Mouse (Mus musculus) embryonic facial prominence, embryonic 10.5 days (tissue): ENCODE results near the gene Pet100. TPM values are rescaled to one million over a fixed set of nuclear protein-coding genes. Genes with fewer than 3 reads are reported as not detected.
A peak's percentile ranks its signal among the peaks of the same experiment; 100 is the strongest.
"Not testable (repeated sequence)": the region's sequence is repeated elsewhere in the genome, so short reads cannot be mapped to it uniquely, and the experiment has no call there.

Experiments
- DNase-seq: peaks from one replicate; pipeline ENCODE4 v3.0.0-alpha.2; 2017; ENCODE audit warnings: low spot score
- H3K27ac ChIP-seq: fragments of 300-500 bp; sonication (generic); replicated peaks from 2 replicates; pipeline ENCODE4 v1.5.1; 2016; ENCODE audit warnings: mild to moderate bottlenecking
- H3K27me3 ChIP-seq: fragments of 300-500 bp; sonication (generic); replicated peaks from 2 replicates; pipeline ENCODE4 v1.6.1; 2016; ENCODE audit warnings: low read depth, mild to moderate bottlenecking; ENCODE audit not compliant: poor library complexity, severe bottlenecking
- H3K36me3 ChIP-seq: fragments of 300-500 bp; sonication (generic); replicated peaks from 2 replicates; pipeline ENCODE4 v1.6.1; 2016; ENCODE audit warnings: mild to moderate bottlenecking, moderate library complexity
- H3K4me1 ChIP-seq: fragments of 300-500 bp; sonication (generic); 2 replicates; pipeline ENCODE4 v1.6.1; 2016
- H3K4me3 ChIP-seq: fragments of 300-500 bp; sonication (generic); 2 replicates; pipeline ENCODE4 v1.5.1; 2016; ENCODE audit warnings: mild to moderate bottlenecking, moderate library complexity
- H3K9me3 ChIP-seq: fragments of 300-500 bp; sonication (generic); 2 replicates; pipeline ENCODE4 v1.6.1; 2016; ENCODE audit warnings: mild to moderate bottlenecking
- WGBS: fragments of 180-500 bp; shearing (Covaris S2); methylation state at CpG from one replicate; pipeline ENCODE4 v1.1.7; 2016; 5-methylcytosine and 5-hydroxymethylcytosine counted together
- polyA plus RNA-seq: library from polyadenylated mRNA; unstranded; fragments of >200 nt; fragmentation: Nextera tagmentation; extraction: Ambion mirVana; gene quantifications from 2 replicates; pipeline ENCODE4 v1.2.1, GENCODE M21; 2016

Pet100 gene
- polyA plus RNA-seq: 85.2 and 88.9 TPM in 2 replicates

GRCm38 (mm10) chr8:3621199-3621970, at the start of gene Pet100, which contains the start of gene Xab2:
Gene Pet100 (plus strand): TSS chr8:3621548.
Gene Xab2 (minus strand): TSS chr8:3621316.
- no peaks in the 10 kb centered on the region for H3K27me3 ChIP-seq
- H3K4me1 ChIP-seq: peaks cover 27% of the 10 kb centered on the region
- H3K27ac ChIP-seq: peak within 1 kb of the TSS; percentile 75
- under 1% methylated on average over 37 of the region's 37 CpGs for WGBS
- DNase-seq: peak; percentile 100
- H3K4me3 ChIP-seq: peak within 1 kb of the TSS; percentile 97
- peaks cover 25% of the 10 kb centered on the region for H3K36me3 ChIP-seq
- H3K9me3 ChIP-seq: no peaks in the 10 kb centered on the region

- Histone ChIP-seq H3K27me3 (no peaks in the 10 kb centered on the region), H3K4me3 (no peak overlapping the region), H3K27ac (no peak overlapping the region), H3K4me1 (no peaks in the 10 kb centered on the region), H3K36me3 (no peaks in the 10 kb centered on the region), H3K9me3 (no peaks in the 10 kb centered on the region)
- 91% methylated on average over 3 of the region's 3 CpGs for WGBS
- DNase-seq: no peak
These were observed 46.8 kb upstream of the Pet100 start for GRCm38 (mm10) chr8:3574546-3574945.

- no peak overlapping the region for H3K27ac ChIP-seq
- DNase-seq: no peak
- H3K9me3 ChIP-seq: no peaks in the 10 kb centered on the region
- no peaks in the 10 kb centered on the region for H3K4me1 ChIP-seq
- H3K27me3 ChIP-seq: no peaks in the 10 kb centered on the region
- H3K36me3 ChIP-seq: no peaks in the 10 kb centered on the region
- WGBS: 77% methylated on average over 15 of the region's 15 CpGs
- no peak overlapping the region for H3K4me3 ChIP-seq
These were observed 45.0 kb upstream of the Pet100 start for GRCm38 (mm10) chr8:3576211-3576960.

- no peak overlapping the region for H3K27ac ChIP-seq
- H3K9me3 ChIP-seq: no peaks in the 10 kb centered on the region
- no peaks in the 10 kb centered on the region for H3K4me1 ChIP-seq
- peak; percentile 37 for DNase-seq
- no peaks in the 10 kb centered on the region for H3K27me3 ChIP-seq
- 78% methylated on average over 9 of the region's 9 CpGs for WGBS
- H3K36me3 ChIP-seq: no peaks in the 10 kb centered on the region
- no peak overlapping the region for H3K4me3 ChIP-seq
These were observed 41.7 kb upstream of the Pet100 start for GRCm38 (mm10) chr8:3579390-3580364.

GRCm38 (mm10) chr8:3581961-3582360, 39.4 kb upstream of the Pet100 start:
- not testable (repeated sequence) for DNase-seq, H3K9me3 ChIP-seq, H3K27ac ChIP-seq, H3K4me3 ChIP-seq, H3K36me3 ChIP-seq, H3K4me1 ChIP-seq
- H3K27me3 ChIP-seq: peaks cover 14% of the 10 kb centered on the region
- 78% methylated on average over 3 of the region's 3 CpGs for WGBS

GRCm38 (mm10) chr8:3586452-3586851, 34.9 kb upstream of the Pet100 start:
- H3K9me3 ChIP-seq: no peaks in the 10 kb centered on the region
- H3K27ac ChIP-seq: no peak overlapping the region
- WGBS: 91% methylated on average over 2 of the region's 2 CpGs
- H3K36me3 ChIP-seq: no peaks in the 10 kb centered on the region
- no peak overlapping the region for H3K4me3 ChIP-seq
- no peak for DNase-seq
- H3K4me1 ChIP-seq: peaks cover 7% of the 10 kb centered on the region
- H3K27me3 ChIP-seq: peaks cover 35% of the 10 kb centered on the region

- H3K36me3 ChIP-seq: no peaks in the 10 kb centered on the region
- H3K4me3 ChIP-seq: peak within 1 kb of the TSS; percentile 77
- no peak for DNase-seq
- peaks cover 35% of the 10 kb centered on the region for H3K27me3 ChIP-seq
- no peaks in the 10 kb centered on the region for H3K9me3 ChIP-seq
- WGBS: 8% methylated on average over 7 of the region's 7 CpGs
- H3K27ac ChIP-seq: peak within 1 kb of the TSS; percentile 79
- H3K4me1 ChIP-seq: peaks cover 7% of the 10 kb centered on the region
These were observed 34.4 kb upstream of the Pet100 start, which contains the start of gene Camsap3 for GRCm38 (mm10) chr8:3586993-3587390. Gene Camsap3 (plus strand): TSS chr8:3587293.

- Histone ChIP-seq H3K9me3 (no peaks in the 10 kb centered on the region), H3K4me3 (peak overlapping the region; percentile 77), H3K36me3 (no peaks in the 10 kb centered on the region), H3K27ac (peak overlapping the region; percentile 79), H3K27me3 (peaks cover 35% of the 10 kb centered on the region), H3K4me1 (peaks cover 7% of the 10 kb centered on the region)
- under 1% methylated on average over 77 of the region's 77 CpGs for WGBS
- DNase-seq: peak; percentile 81
These were observed 33.7 kb upstream of the Pet100 start for GRCm38 (mm10) chr8:3587391-3588257.

GRCm38 (mm10) chr8:3588258-3588633, 33.1 kb upstream of the Pet100 start:
- Histone ChIP-seq H3K4me1 (peaks cover 7% of the 10 kb centered on the region), H3K9me3 (no peaks in the 10 kb centered on the region), H3K27me3 (peaks cover 35% of the 10 kb centered on the region), H3K27ac (peak overlapping the region; percentile 79), H3K36me3 (no peaks in the 10 kb centered on the region), H3K4me3 (peak overlapping the region; percentile 77)
- peak; percentile 39 for DNase-seq
- WGBS: 7% methylated on average over 11 of the region's 11 CpGs

GRCm38 (mm10) chr8:3593470-3593869, 27.9 kb upstream of the Pet100 start:
- WGBS: 73% methylated on average over 3 of the region's 3 CpGs
- H3K27me3 ChIP-seq: peaks cover 6% of the 10 kb centered on the region
- no peak overlapping the region for H3K4me3 ChIP-seq
- DNase-seq: no peak
- H3K36me3 ChIP-seq: peaks cover 7% of the 10 kb centered on the region
- H3K27ac ChIP-seq: no peak overlapping the region
- peaks cover 5% of the 10 kb centered on the region for H3K4me1 ChIP-seq
- H3K9me3 ChIP-seq: no peaks in the 10 kb centered on the region

- H3K27ac ChIP-seq: no peak overlapping the region
- peaks cover 16% of the 10 kb centered on the region for H3K36me3 ChIP-seq
- 88% methylated on average over 2 of the region's 2 CpGs for WGBS
- no peak overlapping the region for H3K4me3 ChIP-seq
- H3K27me3 ChIP-seq: no peaks in the 10 kb centered on the region
- peaks cover 5% of the 10 kb centered on the region for H3K4me1 ChIP-seq
- H3K9me3 ChIP-seq: no peaks in the 10 kb centered on the region
- DNase-seq: no peak
These were observed 26.9 kb upstream of the Pet100 start for GRCm38 (mm10) chr8:3594466-3594865.
